ENCODE assay signal across 21 mouse cellular contexts in the genomic region with DNA sequence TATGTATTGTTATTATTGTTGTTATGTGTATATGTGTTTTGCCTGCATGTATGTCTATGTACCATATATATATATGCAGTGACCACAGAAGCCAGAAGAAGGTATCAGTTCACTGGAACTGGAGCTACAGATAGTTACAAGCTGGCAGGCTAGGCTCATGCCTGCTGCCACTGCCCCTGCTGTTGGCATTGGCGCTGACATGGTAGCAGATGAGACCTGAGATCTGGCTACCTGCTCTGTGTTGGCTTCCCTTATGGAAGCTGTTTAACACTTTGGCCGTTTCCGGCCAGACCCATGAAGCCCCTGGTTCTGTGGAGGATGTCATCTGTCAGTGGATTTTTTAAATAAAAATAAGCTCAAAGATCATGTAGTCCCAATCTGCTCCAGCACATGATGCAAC.
DNase-seq lines count a peak whose midpoint lies in the region; ATAC-seq and TF ChIP-seq lines count a peak whose summit lies in the region.
"Had no signal": no experiment of that assay in that cellular context is flagged by ENCODE, and none has a peak within 500 bp of the region (broad histone marks: within the 10 kb centered on the region; RNA-seq: fewer than 3 reads in every experiment).

No protein-coding gene starts in this region.

- no peak overlapping the region for H3K4me2 ChIP-seq in hindbrain, postnatal 0 days (ENCODE audit: low read depth, low read length)
- no peak overlapping the region for H3K4me2 ChIP-seq in hindbrain, embryonic 16.5 days (ENCODE audit: low read length)

- no peaks in the 10 kb centered on the region for H3K36me3 ChIP-seq in hindbrain, postnatal 0 days (ENCODE audit: insufficient read depth, low read length)
- no peaks in the 10 kb centered on the region for H3K36me3 ChIP-seq in hindbrain, embryonic 16.5 days (ENCODE audit: control insufficient read depth, insufficient read depth, low read length)
- H3K36me3 ChIP-seq: G1E had no signal

- no peaks in the 10 kb centered on the region for H3K9me3 ChIP-seq in hindbrain, postnatal 0 days (ENCODE audit: low read length)
- H3K9me3 ChIP-seq in hindbrain, embryonic 16.5 days (ENCODE audit: control insufficient read depth, low read length): peaks cover 2% of the 10 kb centered on the region; the same call in 1 of the 2 replicates
- H3K9me3 ChIP-seq: G1E had no signal

- no peak overlapping the region for H3K4me3 ChIP-seq in hindbrain, postnatal 0 days (ENCODE audit: low read length)
- no peak overlapping the region for H3K4me3 ChIP-seq in hindbrain, embryonic 16.5 days (ENCODE audit: low read length)

- 84% methylated on average over 3 of the region's 3 CpGs for WGBS in hindbrain, postnatal 0 days
- 90% methylated on average over 3 of the region's 3 CpGs for WGBS in hindbrain, embryonic 16.5 days

- DNase-seq in cerebellum, postnatal 10 days: peak; percentile 82 to 83
- DNase-seq in cerebellum, adult 11-12 months: no peak
- DNase-seq in cerebellum, postnatal 14 days: peak; percentile 72 to 77
- DNase-seq in cerebellum, adult 18-20 months: no peak
- peak; percentile 13 for DNase-seq in hindbrain, postnatal 0 days (ENCODE audit: low spot score)
- peak; percentile 50 for DNase-seq in left cerebral cortex, postnatal 4 days
- no peak for DNase-seq in left cerebral cortex, postnatal 36 days (ENCODE audit: low spot score in 2 of 2)
- DNase-seq: adrenal gland, adult 2 months; adrenal gland, adult 8-10 months; adrenal gland, postnatal 10 days; adrenal gland, postnatal 14 days; adrenal gland, postnatal 25 days; adrenal gland, postnatal 36 days; B cell, adult 2 months; cerebellum, adult 11 months had no signal

- H3K27me3 ChIP-seq in hindbrain, postnatal 0 days (ENCODE audit: insufficient read depth, low read length): no peaks in the 10 kb centered on the region
- H3K27me3 ChIP-seq in hindbrain, embryonic 16.5 days (replicated peaks; ENCODE audit: control insufficient read depth, insufficient read depth, low read length): no peaks in the 10 kb centered on the region
- H3K27me3 ChIP-seq: CH12.LX had no signal

- intact Hi-C loops in left cerebral cortex, postnatal 4 days (cut with DNase I): no loop called here
- intact Hi-C loops in left cerebral cortex, postnatal 36 days (cut with DNase I): no loop called here

- no peak for ATAC-seq in hindbrain, postnatal 0 days
- ATAC-seq in hindbrain, embryonic 16.5 days: no peak
- ATAC-seq: activated CD4-positive, CD25-positive, alpha-beta regulatory T cell, adult 4 months; CD4-positive, CD25-positive, alpha-beta regulatory T cell, adult 4 months; Patski had no signal

- no peak overlapping the region for H3K27ac ChIP-seq in hindbrain, postnatal 0 days
- H3K27ac ChIP-seq in hindbrain, embryonic 16.5 days (ENCODE audit: low read depth, low read length): no peak overlapping the region

- H3K9ac ChIP-seq in hindbrain, postnatal 0 days (replicated peaks; ENCODE audit: low read length): no peak overlapping the region
- H3K9ac ChIP-seq in hindbrain, embryonic 16.5 days (ENCODE audit: low read depth, low read length): no peak overlapping the region

- no peaks in the 10 kb centered on the region for H3K4me1 ChIP-seq in hindbrain, postnatal 0 days (ENCODE audit: insufficient read depth, low read length)
- H3K4me1 ChIP-seq in hindbrain, embryonic 16.5 days (ENCODE audit: control insufficient read depth, insufficient read depth, low read depth, low read length): no peaks in the 10 kb centered on the region

- no peak for TF ChIP-seq CTCF in hindbrain, postnatal 0 days (IDR thresholded peaks at IDR 0.05; ENCODE audit: low read depth)

Comparison
In these comparisons a context has a peak if more than half of its experiments do, and no peak if none do; other contexts are left out.
1. DNase-seq: peak in cerebellum, postnatal 10 days (2 of 2), cerebellum, postnatal 14 days (2 of 2), hindbrain, postnatal 0 days (single experiment) and left cerebral cortex, postnatal 4 days (single experiment); none in cerebellum, adult 11-12 months (single experiment), cerebellum, adult 18-20 months (0 of 2) and left cerebral cortex, postnatal 36 days (0 of 2).